Mouse (Mus musculus) liver, postnatal 0 days (tissue): ENCODE measurements around the gene Myo18a. TPM values are rescaled to one million over a fixed set of nuclear protein-coding genes. Genes with fewer than 3 reads are reported as not detected.
A peak's percentile ranks its signal among the peaks of the same experiment; 100 is the strongest.

ENCODE experiments used
- ATAC-seq: fragments of 200-750 bp; cut with Nextera tagmentation; 2 replicates; pipeline ENCODE4 v1.8.0; 2017; ENCODE audit warnings: mild to moderate bottlenecking, moderate library complexity
- DNase-seq: peaks from one replicate; pipeline ENCODE4 v3.0.0-alpha.2; 2016
- H3K27ac ChIP-seq: fragments of 300-500 bp; sonication (generic); 2 replicates; pipeline ENCODE4 v1.5.1; 2014; ENCODE audit warnings: antibody characterized with exemption, moderate library complexity, mild to moderate bottlenecking, low read depth
- H3K27me3 ChIP-seq: fragments of 300-500 bp; sonication (generic); 2 replicates; pipeline ENCODE4 v1.6.1; 2014; ENCODE audit warnings: low read length, control low read depth, mixed read lengths; ENCODE audit not compliant: insufficient read depth
- H3K36me3 ChIP-seq: fragments of 300-500 bp; sonication (generic); replicated peaks from 2 replicates; pipeline ENCODE4 v1.6.1; 2014; ENCODE audit warnings: mild to moderate bottlenecking, control low read depth, low read length, moderate library complexity, mixed read lengths; ENCODE audit not compliant: insufficient read depth
- H3K4me1 ChIP-seq: fragments of 300-500 bp; sonication (generic); 2 replicates; pipeline ENCODE4 v1.6.1; 2014; ENCODE audit warnings: antibody characterized with exemption, mild to moderate bottlenecking, control low read depth; ENCODE audit not compliant: insufficient read depth
- H3K4me2 ChIP-seq: fragments of 300-500 bp; sonication (generic); 2 replicates; pipeline ENCODE4 v1.6.1; 2014; ENCODE audit warnings: low read depth, mild to moderate bottlenecking, low read length, moderate library complexity, mixed read lengths
- H3K4me3 ChIP-seq: fragments of 300-500 bp; sonication (generic); 2 replicates; pipeline ENCODE4 v1.5.1; 2014; ENCODE audit warnings: low read depth, low read length
- H3K9ac ChIP-seq: fragments of 300-500 bp; sonication (generic); replicated peaks from 2 replicates; pipeline ENCODE4 v1.6.1; 2014; ENCODE audit warnings: mild to moderate bottlenecking, moderate library complexity
- H3K9me3 ChIP-seq: fragments of 300-500 bp; sonication (generic); 2 replicates; pipeline ENCODE4 v1.6.1; 2016; ENCODE audit warnings: mild to moderate bottlenecking, control low read depth, low read length, mixed read lengths
- CTCF ChIP-seq: sonication (generic); IDR thresholded peaks from 2 replicates; pipeline ENCODE4 v1.5.1; 2016; ENCODE audit warnings: antibody characterized with exemption, low read depth
- EP300 ChIP-seq: IDR thresholded peaks from 2 replicates; pipeline ENCODE4 v1.6.1; 2016; ENCODE audit warnings: antibody characterized with exemption, low read depth, mild to moderate bottlenecking
- WGBS: fragments of 180-500 bp; shearing (Covaris S2); extraction: QIAGEN DNeasy Blood & Tissue Kit; methylation state at CpG from one replicate; pipeline ENCODE4 v1.1.7; 2014; ENCODE audit not compliant: insufficient replicate concordance; 5-methylcytosine and 5-hydroxymethylcytosine counted together
- polyA plus RNA-seq: library from polyadenylated mRNA; unstranded; fragments of >200 nt; fragmentation: Nextera tagmentation; extraction: Ambion mirVana; gene quantifications from 2 replicates; pipeline ENCODE4 v1.2.1, GENCODE M21; 2015

Gene Myo18a
- polyA plus RNA-seq, 1 experiment from 2014 or later: 10.4 TPM

DNA sequence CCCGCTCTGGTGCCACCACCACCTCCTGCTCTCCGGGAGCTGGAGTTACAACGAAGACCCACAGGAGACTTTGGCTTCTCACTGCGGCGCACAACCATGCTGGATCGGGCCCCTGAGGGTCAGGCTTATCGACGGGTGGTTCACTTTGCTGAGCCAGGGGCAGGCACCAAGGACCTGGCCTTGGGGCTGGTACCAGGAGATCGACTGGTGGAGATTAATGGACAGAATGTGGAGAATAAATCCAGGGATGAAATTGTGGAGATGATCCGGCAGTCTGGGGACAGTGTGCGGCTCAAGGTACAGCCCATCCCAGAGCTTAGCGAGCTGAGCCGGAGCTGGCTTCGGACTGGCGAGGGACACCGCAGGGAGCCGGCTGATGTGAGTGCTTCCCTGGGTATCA lies 14.9 kb downstream of the Myo18a start:
- no peak overlapping the region for H3K27ac ChIP-seq
- no peak overlapping the region for H3K4me3 ChIP-seq
- no peak overlapping the region for H3K4me2 ChIP-seq
- no peak for TF ChIP-seq CTCF
- no peak for TF ChIP-seq EP300
- no peaks in the 10 kb centered on the region for H3K9me3 ChIP-seq
- no peak overlapping the region for H3K9ac ChIP-seq
- H3K36me3 ChIP-seq: peaks cover 8% of the 10 kb centered on the region
- no peak for DNase-seq
- no peaks in the 10 kb centered on the region for H3K27me3 ChIP-seq
- no peak for ATAC-seq
- WGBS: 92% methylated on average over 17 of the region's 17 CpGs
- H3K4me1 ChIP-seq: peaks cover 24% of the 10 kb centered on the region

- H3K36me3 ChIP-seq: peaks cover 8% of the 10 kb centered on the region
Observed at GRCm38 (mm10) chr11:77779240-77779639, 16.2 kb downstream of the Myo18a start.

GRCm38 (mm10) chr11:77781088-77781487 lies 18.0 kb downstream of the Myo18a start:
- no peak for ATAC-seq
- DNase-seq: no peak
- Histone ChIP-seq H3K27ac (peak overlapping the region; percentile 12; the same call in 1 of the 2 replicates), H3K9ac (no peak overlapping the region), H3K4me1 (peaks cover 48% of the 10 kb centered on the region), H3K4me2 (no peak overlapping the region), H3K36me3 (peaks cover 8% of the 10 kb centered on the region), H3K9me3 (no peaks in the 10 kb centered on the region), H3K27me3 (no peaks in the 10 kb centered on the region), H3K4me3 (no peak overlapping the region)
- 68% methylated on average over 7 of the region's 7 CpGs for WGBS
- TF ChIP-seq CTCF (no peak), EP300 (no peak)

More at GRCm38 (mm10) chr11:77779240-77779639, 16.2 kb downstream of the Myo18a start:
- no peak overlapping the region; the same call in 1 of the 2 replicates for H3K9ac ChIP-seq
- no peak overlapping the region for H3K27ac ChIP-seq
- no peak overlapping the region for H3K4me3 ChIP-seq
- H3K4me1 ChIP-seq: peaks cover 36% of the 10 kb centered on the region
- no peaks in the 10 kb centered on the region for H3K27me3 ChIP-seq
- WGBS: 60% methylated on average over 1 of the region's 1 CpGs
- DNase-seq: no peak
- no peak overlapping the region for H3K4me2 ChIP-seq
- no peak for ATAC-seq
- H3K9me3 ChIP-seq: no peaks in the 10 kb centered on the region
- no peak for TF ChIP-seq EP300
- no peak for TF ChIP-seq CTCF

DNA sequence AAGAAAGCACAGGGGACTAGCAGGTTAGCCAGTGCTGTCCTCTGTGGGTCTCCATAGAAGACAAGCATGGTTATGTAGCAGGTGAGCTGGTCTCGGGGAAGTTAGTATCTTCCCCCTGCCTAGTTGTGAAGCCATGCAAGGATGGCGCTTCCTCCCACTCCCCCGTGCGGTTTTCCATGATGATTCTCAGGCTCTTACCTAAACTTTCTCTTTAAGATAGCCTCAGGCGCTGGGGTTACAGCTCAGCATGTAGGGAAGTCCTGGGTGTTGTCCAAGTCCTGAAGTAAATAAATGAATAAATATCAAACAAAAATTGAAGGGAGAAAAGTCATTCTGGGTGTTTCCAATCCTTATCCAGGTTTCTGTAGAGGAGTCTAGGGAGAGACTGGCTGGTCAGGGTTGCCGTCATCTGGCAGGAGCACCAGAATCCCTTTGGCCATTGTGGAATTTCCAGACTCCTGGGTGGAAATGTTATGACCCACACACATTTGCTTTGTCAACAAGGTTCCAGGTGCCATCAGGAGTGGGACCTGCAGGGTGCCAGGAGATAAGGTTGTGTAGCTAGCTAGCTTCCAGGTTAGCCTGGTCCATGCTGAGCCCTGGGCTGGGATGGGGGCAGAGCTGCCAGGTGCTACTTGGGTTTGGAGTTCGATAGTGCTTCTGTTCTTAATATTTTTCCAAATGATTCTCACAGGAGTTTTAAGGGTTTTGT lies 19.2 kb downstream of the Myo18a start:
- Histone ChIP-seq H3K36me3 (peaks cover 8% of the 10 kb centered on the region), H3K9me3 (no peaks in the 10 kb centered on the region), H3K9ac (no peak overlapping the region), H3K27ac (peak overlapping the region; percentile 29; the same call in 1 of the 2 replicates), H3K4me1 (peaks cover 59% of the 10 kb centered on the region), H3K4me2 (no peak overlapping the region), H3K4me3 (no peak overlapping the region), H3K27me3 (no peaks in the 10 kb centered on the region)
- no peak for ATAC-seq
- TF ChIP-seq EP300: no peak
- no peak for DNase-seq
- 78% methylated on average over 7 of the region's 7 CpGs for WGBS

GRCm38 (mm10) chr11:77783211-77783746 lies 20.2 kb downstream of the Myo18a start:
- H3K9ac ChIP-seq: no peak overlapping the region; the same call in 1 of the 2 replicates
- no peak overlapping the region for H3K4me3 ChIP-seq
- peak overlapping the region; percentile 94 for H3K27ac ChIP-seq
- no peaks in the 10 kb centered on the region for H3K27me3 ChIP-seq
- no peaks in the 10 kb centered on the region; the same call in 1 of the 2 replicates for H3K36me3 ChIP-seq
- H3K9me3 ChIP-seq: no peaks in the 10 kb centered on the region
- DNase-seq: no peak
- TF ChIP-seq EP300 (no peak), CTCF (no peak; the same call in 1 of the 2 replicates)
- peaks cover 65% of the 10 kb centered on the region for H3K4me1 ChIP-seq
- H3K4me2 ChIP-seq: 0 out of 2 replicates have a peak overlapping the region, but pooled peaks have one; percentile 69
- WGBS: 50% methylated on average over 10 of the region's 10 CpGs
- ATAC-seq: no peak; the same call in 1 of the 2 replicates

DNA sequence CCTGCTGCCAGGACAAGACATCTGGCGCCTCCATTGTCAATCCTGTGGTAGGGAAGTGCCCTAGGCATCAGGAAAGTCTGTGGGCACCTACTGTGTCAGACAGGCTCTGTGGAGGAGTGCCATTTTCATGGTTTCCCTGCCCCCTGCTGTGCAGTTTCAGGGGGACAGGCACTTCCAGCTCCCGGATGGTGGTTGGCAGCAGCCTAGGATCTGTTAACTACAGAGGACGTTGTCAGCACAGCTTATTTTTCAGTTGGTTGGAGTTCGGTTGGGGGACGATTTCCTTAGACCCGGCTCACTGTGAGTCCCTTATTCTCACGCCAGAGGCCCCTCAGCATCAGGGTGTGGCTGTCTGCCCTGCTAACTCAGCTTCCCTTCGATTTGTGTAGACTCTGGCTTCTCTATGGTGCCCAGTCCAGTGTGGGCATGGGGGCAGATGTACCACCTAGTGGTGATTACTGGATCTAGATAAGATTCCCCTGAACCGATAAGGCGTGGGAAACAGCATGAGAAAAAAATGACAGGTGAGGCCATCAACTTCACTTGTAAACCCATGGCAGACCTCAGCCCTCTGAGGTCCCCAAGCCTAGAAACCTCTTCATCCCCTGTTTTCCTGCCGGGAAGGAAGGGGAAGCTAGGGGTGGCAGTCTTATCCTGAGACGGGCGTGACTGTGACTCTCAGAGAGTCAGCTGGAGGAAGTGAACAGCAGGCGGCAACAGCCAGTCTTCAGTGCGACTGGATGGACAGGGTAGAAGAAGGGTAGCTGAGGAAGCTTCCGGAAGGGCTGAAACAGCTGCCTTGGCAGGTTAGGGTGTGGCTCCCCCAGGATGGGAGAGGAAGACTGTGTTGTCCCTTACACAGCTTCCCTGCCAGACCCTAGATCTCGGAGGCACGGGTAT lies 21.0 kb downstream of the Myo18a start:
- no peaks in the 10 kb centered on the region for H3K27me3 ChIP-seq
- H3K9ac ChIP-seq: peak overlapping the region; percentile 37
- no peaks in the 10 kb centered on the region; the same call in 1 of the 2 replicates for H3K36me3 ChIP-seq
- no peaks in the 10 kb centered on the region for H3K9me3 ChIP-seq
- peak overlapping the region; percentile 7 for H3K4me3 ChIP-seq
- H3K27ac ChIP-seq: peak overlapping the region; percentile 94
- TF ChIP-seq EP300 (no peak), CTCF (peak; percentile 55)
- H3K4me1 ChIP-seq: peaks cover 65% of the 10 kb centered on the region
- H3K4me2 ChIP-seq: peak overlapping the region; percentile 69
- 19% methylated on average over 18 of the region's 18 CpGs for WGBS
- ATAC-seq (peak; percentile 55), DNase-seq (peak; percentile 62)
